Mouse (Mus musculus): ENCODE results near the gene Btbd16.

Gene Btbd16

GRCm38 (mm10) chr7:130816243-130816642, 42.4 kb downstream of the Btbd16 start:
- DNase-seq (ENCODE audit: low spot score in 2 of 2): no peak

- DNase-seq (ENCODE audit: low spot score in 2 of 2): no peak
Measured at GRCm38 (mm10) chr7:130818813-130819212, 44.9 kb downstream of the Btbd16 start.

DNA sequence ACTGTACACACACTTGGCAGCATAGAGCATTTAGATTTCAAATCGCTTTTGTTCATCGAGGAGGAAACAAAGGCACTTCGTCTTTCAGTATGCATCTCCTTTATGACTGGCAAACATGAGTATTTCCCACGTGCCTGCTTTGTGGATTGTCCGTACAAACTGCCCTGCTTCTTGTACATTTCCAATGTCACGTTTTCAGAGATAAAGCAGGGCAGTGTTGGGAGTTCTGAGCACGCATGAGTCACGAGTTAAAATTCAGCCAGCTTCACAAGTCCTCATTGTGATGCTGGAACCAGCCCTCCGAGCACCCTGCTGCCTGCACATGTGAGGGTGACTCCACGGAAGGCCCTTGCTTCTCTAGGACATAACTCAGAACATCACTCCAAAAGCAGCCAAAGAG, 45.8 kb downstream of the Btbd16 start:
- DNase-seq (ENCODE audit: low spot score in 2 of 2): peak; percentile 23

GRCm38 (mm10) chr7:130823992-130824391, 50.1 kb downstream of the Btbd16 start:
- DNase-seq (ENCODE audit: low spot score in 2 of 2): no peak

DNA sequence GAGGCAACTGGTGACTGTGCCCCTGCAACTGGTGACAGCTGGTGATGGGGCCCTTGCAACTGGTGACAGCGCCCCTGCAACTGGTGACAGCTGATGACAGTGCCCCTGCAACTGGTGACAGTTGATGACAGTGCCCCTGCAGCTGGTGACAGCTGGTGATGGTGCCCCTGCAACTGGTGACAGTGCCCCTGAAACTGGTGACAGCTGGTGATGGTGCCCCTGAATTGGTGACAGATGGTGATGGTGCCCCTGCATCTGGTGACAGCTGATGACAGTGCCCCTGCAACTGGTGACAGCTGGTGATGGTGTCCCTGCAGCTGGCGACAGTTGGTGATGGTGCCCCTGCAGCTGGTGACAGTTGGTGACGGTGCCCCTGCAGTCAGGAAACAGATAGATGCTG, 52.5 kb downstream of the Btbd16 start:
- no peak for DNase-seq (ENCODE audit: low spot score in 2 of 2)

DNA sequence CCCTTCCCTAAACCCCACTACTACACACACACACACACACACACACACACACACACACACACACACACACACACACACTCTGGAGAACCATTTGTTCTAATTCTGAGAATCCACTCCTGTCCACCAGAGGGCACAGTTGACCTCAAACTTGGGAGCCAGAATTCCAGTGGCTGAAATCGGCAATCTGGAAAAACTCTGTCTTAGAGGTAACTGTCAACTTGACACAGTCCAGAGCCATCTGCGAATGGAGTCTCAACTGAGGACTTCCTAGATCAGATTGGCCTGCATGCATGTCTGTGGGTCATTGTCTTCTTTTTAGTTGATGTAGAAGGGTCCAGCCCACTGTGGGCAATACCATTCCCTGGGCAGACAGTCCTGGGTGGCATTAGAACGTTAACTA, 53.6 kb downstream of the Btbd16 start:
- peak; percentile 74 to 78 for DNase-seq (ENCODE audit: low spot score in 2 of 2)

GRCm38 (mm10) chr7:130827844-130828403, 54.1 kb downstream of the Btbd16 start:
- DNase-seq (ENCODE audit: low spot score in 2 of 2): no peak

DNA sequence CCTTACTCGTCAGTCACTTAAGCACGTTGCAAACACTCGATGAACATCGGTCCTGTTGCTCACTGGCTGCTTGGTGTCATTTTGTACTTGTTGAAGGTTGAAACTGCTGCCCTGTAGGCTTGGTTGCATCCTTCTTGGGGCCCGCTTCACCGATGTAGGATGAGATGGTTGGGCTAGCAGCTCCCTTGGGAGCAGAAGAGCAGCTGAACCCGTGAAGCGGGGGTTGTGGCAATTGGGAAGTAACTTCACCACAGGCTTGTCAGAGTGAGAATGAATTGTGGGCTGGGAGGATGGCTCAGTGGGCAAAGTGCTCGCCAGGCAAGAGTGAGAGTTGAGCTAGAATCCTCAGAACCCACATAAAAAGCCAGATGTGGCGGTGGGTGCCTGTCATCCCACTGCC, 54.6 kb downstream of the Btbd16 start:
- no peak for DNase-seq (ENCODE audit: low spot score in 2 of 2)

- DNase-seq (ENCODE audit: low spot score in 2 of 2): no peak
Measured at GRCm38 (mm10) chr7:130831586-130831985, 57.7 kb downstream of the Btbd16 start.

- DNase-seq (ENCODE audit: low spot score in 2 of 2): no peak
Measured at GRCm38 (mm10) chr7:130834299-130834698, 60.4 kb downstream of the Btbd16 start.

DNA sequence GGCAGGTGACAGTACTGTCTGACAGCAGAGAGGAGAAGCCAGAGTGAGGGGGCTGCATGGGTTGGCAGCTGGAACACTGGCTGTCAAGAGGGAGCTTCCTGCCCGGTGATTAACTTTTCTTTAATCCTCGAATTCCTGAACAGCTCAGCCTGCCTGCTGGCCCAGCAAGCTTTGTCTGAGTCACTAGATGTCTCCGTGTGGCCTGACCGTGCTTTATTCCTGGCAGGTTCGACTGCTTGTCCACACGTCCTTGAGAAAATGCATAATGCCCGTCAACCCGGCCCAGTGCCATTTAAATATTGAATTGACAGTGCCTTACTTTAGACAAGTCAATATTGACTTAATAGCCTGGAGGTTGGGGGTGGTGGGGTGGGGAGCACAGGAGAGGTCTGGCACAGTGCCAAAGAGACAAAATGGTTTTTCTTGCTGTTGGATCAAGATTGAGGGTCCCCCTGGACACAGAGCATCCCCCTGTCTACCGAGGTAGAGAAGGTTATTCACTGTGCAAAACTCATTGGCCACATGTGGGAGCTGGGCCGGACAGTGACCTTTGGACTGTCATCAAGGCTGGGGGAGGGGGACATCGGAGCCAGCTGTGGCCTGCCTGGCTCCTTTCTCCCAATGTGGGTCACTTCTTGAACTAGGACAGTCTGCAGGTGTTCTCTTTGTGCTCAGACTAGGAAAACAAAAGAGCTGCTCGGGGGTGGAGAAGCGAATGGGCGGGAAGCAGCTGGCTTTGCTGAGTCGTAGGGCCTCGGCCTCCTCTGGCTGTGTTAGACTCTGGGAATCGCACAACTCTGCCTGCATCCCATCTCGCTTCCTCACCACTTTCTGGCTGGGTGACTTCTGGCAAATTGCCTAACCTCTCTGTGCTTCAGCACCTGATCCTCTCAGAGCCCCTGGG, 61.3 kb downstream of the Btbd16 start:
- DNase-seq (ENCODE audit: low spot score in 2 of 2): peak in 1 of 2 experiments; percentile 10

DNA sequence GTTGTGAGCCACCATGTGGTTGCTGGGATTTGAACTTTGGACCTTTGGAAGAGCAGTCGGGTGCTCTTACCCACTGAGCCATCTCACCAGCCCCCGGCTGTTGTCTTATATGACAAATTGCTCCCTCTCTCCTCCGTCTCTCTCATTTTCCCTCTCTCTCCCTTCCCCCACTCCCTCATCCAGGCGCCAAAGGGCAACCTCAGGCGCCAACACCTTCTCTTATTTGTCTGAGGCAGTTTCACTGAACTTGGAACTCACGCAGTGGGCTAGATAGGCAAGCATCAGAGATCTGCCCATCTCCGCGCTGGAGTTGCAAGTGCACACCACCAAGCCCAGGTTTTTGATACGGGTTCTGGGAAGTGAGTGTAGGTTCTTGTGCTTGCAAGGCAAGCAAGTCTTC, 62.2 kb downstream of the Btbd16 start:
- DNase-seq (ENCODE audit: low spot score in 2 of 2): no peak

GRCm38 (mm10) chr7:130837941-130838657, 64.2 kb downstream of the Btbd16 start:
- no peak for DNase-seq (ENCODE audit: low spot score in 2 of 2)

DNA sequence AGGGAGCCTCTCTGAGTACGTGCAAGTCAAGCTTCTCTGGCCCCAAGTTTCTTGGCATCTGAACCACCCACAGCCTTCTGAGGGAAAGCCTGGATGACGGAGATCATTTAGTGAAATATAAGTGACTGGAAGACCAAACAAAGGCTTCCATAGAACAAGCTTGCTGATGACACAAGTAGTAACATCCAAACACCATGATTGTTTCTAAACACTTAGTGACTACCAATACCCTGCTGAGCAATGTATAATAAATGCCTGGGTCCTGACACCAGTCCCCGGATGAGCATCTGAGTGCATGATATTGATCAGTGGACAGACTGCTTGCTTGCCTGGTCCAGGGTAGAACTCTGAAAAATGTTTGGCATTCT, 64.8 kb downstream of the Btbd16 start:
- DNase-seq (ENCODE audit: low spot score in 2 of 2): no peak

- DNase-seq (ENCODE audit: low spot score in 2 of 2): no peak
Measured at GRCm38 (mm10) chr7:130839380-130840100, 65.7 kb downstream of the Btbd16 start.

- no peak for DNase-seq (ENCODE audit: low spot score in 2 of 2)
Measured at GRCm38 (mm10) chr7:130847164-130847718, 73.4 kb downstream of the Btbd16 start.

- no peak for DNase-seq (ENCODE audit: low spot score in 2 of 2)
Measured at GRCm38 (mm10) chr7:130854684-130855292, 80.9 kb downstream of the Btbd16 start.

DNA sequence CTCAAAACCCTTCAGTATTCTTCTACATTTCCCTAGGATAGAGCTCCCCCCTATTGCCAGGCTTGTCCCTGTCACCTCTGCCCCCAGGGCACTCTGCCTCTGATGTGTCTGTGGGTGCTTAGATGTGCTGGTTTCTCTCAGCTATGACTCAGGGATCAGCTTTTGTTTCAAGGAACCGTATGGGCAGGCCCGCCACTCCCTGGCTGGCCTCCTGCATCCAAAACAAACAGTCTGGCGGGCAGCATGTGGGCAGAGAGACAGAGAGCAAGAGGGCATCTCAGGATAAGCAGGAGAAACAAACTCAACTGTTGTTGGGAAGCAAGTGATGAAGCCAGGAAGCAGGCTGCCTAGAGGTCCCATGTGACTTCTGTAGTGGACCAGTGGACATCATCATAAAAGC, 81.8 kb downstream of the Btbd16 start:
- DNase-seq (ENCODE audit: low spot score in 2 of 2): no peak

GRCm38 (mm10) chr7:130857973-130858372, 84.1 kb downstream of the Btbd16 start:
- no peak for DNase-seq (ENCODE audit: low spot score in 2 of 2)

DNA sequence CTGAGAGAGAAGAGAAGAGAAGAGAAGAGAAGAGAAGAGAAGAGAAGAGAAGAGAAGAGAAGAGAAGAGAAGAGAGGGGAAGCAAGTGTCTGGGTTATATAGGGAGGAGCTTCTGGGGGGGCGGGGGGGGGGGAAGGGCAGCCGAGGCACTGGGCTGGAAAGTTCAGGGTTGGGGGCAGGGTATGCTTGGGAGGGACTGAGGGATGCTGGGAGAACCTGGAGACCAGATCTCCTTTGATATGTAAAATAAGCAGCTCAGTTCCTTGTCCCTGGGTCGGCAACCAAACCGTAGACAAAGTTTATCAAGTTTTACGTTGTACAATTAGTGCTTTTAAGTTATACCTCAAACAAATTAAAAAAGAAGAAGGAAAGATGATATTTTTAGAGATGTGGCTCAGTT, 86.1 kb downstream of the Btbd16 start:
- no peak for DNase-seq (ENCODE audit: low spot score in 2 of 2)

GRCm38 (mm10) chr7:130860721-130861142, 86.9 kb downstream of the Btbd16 start:
- no peak for DNase-seq (ENCODE audit: low spot score in 2 of 2)

All from right cerebral cortex, adult 2 months (tissue).